Mouse (Mus musculus) intestine, postnatal 0 days (tissue): Measurements from ENCODE around the gene Lrrc4b. TPM values are rescaled to one million over a fixed set of nuclear protein-coding genes. Genes with fewer than 3 reads are reported as not detected.

Experiments
- ATAC-seq: fragments of 200-750 bp; cut with Nextera tagmentation; 2 replicates; pipeline ENCODE4 v1.8.0; 2017; ENCODE audit warnings: mild to moderate bottlenecking, moderate TSS enrichment, moderate library complexity
- H3K27ac ChIP-seq: fragments of 300-500 bp; sonication (generic); 2 replicates; pipeline ENCODE4 v1.5.1; 2014; ENCODE audit warnings: mild to moderate bottlenecking, low read depth, low read length, moderate library complexity
- H3K27me3 ChIP-seq: fragments of 300-500 bp; sonication (generic); replicated peaks from 2 replicates; pipeline ENCODE4 v1.6.1; 2014; ENCODE audit warnings: low read length, mixed read lengths; ENCODE audit not compliant: control insufficient read depth, insufficient read depth
- H3K36me3 ChIP-seq: fragments of 300-500 bp; sonication (generic); 2 replicates; pipeline ENCODE4 v1.6.1; 2014; ENCODE audit warnings: mild to moderate bottlenecking, moderate library complexity; ENCODE audit not compliant: control insufficient read depth, insufficient read depth
- H3K4me1 ChIP-seq: fragments of 300-500 bp; sonication (generic); replicated peaks from 2 replicates; pipeline ENCODE4 v1.6.1; 2014; ENCODE audit warnings: antibody characterized with exemption, low read length, mixed read lengths; ENCODE audit not compliant: control insufficient read depth, insufficient read depth
- H3K4me2 ChIP-seq: fragments of 300-500 bp; sonication (generic); replicated peaks from 2 replicates; pipeline ENCODE4 v1.6.1; 2014; ENCODE audit warnings: low read depth, mild to moderate bottlenecking, moderate library complexity
- H3K4me3 ChIP-seq: fragments of 300-500 bp; sonication (generic); 2 replicates; pipeline ENCODE4 v1.5.1; 2014; ENCODE audit warnings: low read depth, low read length
- H3K9ac ChIP-seq: fragments of 300-500 bp; sonication (generic); 2 replicates; pipeline ENCODE4 v1.6.1; 2014; ENCODE audit warnings: mild to moderate bottlenecking, low read depth, low read length
- H3K9me3 ChIP-seq: fragments of 300-500 bp; sonication (generic); 2 replicates; pipeline ENCODE4 v1.6.1; 2016; ENCODE audit warnings: mixed run types; ENCODE audit not compliant: control insufficient read depth
- CTCF ChIP-seq: sonication (generic); IDR thresholded peaks from 2 replicates; pipeline ENCODE4 v1.5.1; 2016; ENCODE audit warnings: low read depth, mild to moderate bottlenecking, control low read depth, antibody characterized with exemption, moderate library complexity
- WGBS: fragments of 180-500 bp; shearing (Covaris S2); extraction: QIAGEN DNeasy Blood & Tissue Kit; methylation state at CpG from one replicate; pipeline ENCODE4 v1.1.7; 2014; 5-methylcytosine and 5-hydroxymethylcytosine counted together
- polyA plus RNA-seq: library from polyadenylated mRNA; unstranded; fragments of >200 nt; fragmentation: Nextera tagmentation; extraction: Ambion mirVana; gene quantifications from 2 replicates; pipeline ENCODE4 v1.2.1, GENCODE M21; 2015

Gene Lrrc4b
- polyA plus RNA-seq, 1 experiment from 2014 or later, result 0.35 TPM

DNA sequence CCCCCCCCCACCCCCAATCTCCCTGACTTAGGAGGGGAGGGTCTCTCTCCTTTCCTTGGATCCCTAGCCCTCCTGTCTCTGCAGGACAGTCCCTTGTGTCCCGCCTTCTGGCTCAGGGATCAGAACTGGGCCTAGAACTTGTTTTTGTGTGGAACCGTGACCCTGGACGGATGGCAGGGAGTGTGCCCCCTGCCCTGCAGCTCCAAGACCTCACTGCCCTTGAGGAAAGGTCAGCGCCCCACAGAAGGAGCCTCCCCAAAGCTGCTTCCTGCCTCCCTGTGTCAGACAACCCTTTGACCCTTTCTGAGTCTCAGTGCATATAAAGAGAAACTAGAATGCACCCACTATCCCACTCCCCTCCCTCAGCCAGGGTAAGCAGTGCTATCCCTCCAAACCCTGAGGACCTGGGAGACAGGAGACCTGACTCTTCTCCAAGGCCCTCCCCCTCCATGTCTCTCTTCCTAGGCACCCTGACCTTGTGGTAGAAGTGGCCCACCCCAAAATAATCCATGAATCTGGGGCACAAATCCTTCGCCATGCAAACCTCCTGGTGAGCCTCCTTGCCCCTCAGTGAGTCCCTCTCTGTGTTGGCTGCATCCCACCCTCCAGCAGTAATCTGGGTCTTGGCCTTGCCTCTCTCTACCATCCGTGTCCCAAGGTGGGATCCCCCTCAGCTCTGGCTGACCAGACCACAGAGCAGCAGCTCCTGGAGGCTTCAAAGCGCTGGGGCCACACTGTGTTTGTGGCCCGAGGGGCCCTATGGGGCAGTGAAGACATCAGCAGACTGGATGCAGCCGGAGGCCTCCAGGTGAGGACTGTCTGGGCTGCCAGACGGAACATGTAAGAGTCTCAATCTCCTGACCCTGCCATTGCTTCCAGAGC, 37.4 kb downstream of the Lrrc4b start:
- ATAC-seq, result no peak
- TF ChIP-seq CTCF, result no peak
- Histone ChIP-seq H3K36me3 (no peaks in the 10 kb centered on the region; the same call in 1 of the 2 replicates), H3K4me1 (peaks cover 9% of the 10 kb centered on the region; the same call in 1 of the 2 replicates), H3K27ac (no peak overlapping the region), H3K4me3 (no peak overlapping the region), H3K9ac (no peak overlapping the region), H3K27me3 (peaks cover 35% of the 10 kb centered on the region), H3K4me2 (no peak overlapping the region), H3K9me3 (no peaks in the 10 kb centered on the region)
- WGBS, result 83% methylated on average over 10 of the region's 10 CpGs

DNA sequence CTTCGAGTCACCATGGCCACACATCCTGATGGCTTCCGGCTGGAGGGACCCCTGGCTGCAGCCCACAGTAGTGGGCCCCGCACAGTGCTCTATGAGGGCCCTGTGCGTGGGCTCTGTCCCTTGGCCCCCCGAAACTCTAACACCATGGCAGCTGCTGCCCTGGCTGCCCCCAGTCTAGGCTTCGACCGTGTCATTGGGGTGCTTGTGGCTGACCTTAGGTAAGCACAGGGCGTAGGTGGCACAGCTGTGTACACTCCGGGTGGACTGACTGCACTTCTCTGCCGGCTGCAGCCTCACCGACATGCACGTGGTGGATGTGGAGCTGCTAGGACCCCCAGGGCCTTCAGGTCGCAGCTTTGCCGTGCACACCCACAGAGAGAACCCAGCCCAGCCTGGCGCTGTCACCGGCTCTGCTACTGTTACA, 38.1 kb downstream of the Lrrc4b start:
- no peak overlapping the region for H3K9ac ChIP-seq
- no peak for TF ChIP-seq CTCF
- H3K27ac ChIP-seq, result no peak overlapping the region
- no peak overlapping the region for H3K4me2 ChIP-seq
- H3K4me3 ChIP-seq, result no peak overlapping the region
- no peaks in the 10 kb centered on the region; the same call in 1 of the 2 replicates for H3K36me3 ChIP-seq
- 84% methylated on average over 16 of the region's 16 CpGs for WGBS
- peaks cover 28% of the 10 kb centered on the region for H3K27me3 ChIP-seq
- ATAC-seq, result no peak
- H3K9me3 ChIP-seq, result no peaks in the 10 kb centered on the region
- H3K4me1 ChIP-seq, result peaks cover 9% of the 10 kb centered on the region; the same call in 1 of the 2 replicates

DNA sequence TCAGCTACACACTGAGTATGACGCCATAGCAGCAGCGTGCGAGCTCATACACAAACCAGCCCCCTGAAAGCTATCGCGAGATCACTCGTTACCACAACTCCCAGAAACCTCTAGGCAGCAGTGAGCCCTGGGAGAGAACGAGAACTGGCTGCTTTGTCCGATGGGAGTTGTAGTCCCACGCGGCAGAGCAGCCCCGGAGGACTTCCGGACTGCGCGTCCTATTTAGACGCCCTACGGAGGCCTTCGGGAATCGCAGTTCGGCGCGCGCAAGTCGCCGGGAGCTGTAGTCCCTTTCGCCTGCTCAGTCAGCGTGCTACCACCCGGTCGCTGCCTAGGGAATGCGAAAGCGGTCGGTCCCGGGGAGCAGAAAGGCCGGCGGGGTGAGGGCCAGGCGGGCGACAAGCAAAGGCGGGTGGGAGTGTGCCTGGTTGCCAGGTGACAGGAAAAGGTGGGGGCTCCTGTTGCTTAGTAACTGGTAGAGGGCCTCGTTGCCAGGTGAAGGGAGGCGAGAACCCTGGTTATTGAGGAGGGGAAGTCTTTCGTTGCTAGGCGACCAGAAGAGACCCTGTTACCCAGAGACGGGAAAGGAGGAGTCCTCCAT, 39.1 kb downstream of the Lrrc4b start, which contains the start of gene Josd2:
Josd2 (plus strand) TSS at position 170 of the 601 bp plus-strand sequence.
- H3K4me2 ChIP-seq, result peak within 1 kb of the TSS; percentile 75
- peaks cover 18% of the 10 kb centered on the region for H3K27me3 ChIP-seq
- ATAC-seq, result peak; percentile 98
- H3K9ac ChIP-seq, result peak within 1 kb of the TSS; percentile 60
- no peaks in the 10 kb centered on the region for H3K9me3 ChIP-seq
- H3K4me1 ChIP-seq, result peaks cover 9% of the 10 kb centered on the region; the same call in 1 of the 2 replicates
- WGBS, result under 1% methylated on average over 42 of the region's 42 CpGs
- 0 out of 2 replicates have a peak, but pooled peaks have one; percentile 1 for TF ChIP-seq CTCF
- no peak within 1 kb of the TSS for H3K27ac ChIP-seq
- peak within 1 kb of the TSS; percentile 63 for H3K4me3 ChIP-seq
- no peaks in the 10 kb centered on the region; the same call in 1 of the 2 replicates for H3K36me3 ChIP-seq

DNA sequence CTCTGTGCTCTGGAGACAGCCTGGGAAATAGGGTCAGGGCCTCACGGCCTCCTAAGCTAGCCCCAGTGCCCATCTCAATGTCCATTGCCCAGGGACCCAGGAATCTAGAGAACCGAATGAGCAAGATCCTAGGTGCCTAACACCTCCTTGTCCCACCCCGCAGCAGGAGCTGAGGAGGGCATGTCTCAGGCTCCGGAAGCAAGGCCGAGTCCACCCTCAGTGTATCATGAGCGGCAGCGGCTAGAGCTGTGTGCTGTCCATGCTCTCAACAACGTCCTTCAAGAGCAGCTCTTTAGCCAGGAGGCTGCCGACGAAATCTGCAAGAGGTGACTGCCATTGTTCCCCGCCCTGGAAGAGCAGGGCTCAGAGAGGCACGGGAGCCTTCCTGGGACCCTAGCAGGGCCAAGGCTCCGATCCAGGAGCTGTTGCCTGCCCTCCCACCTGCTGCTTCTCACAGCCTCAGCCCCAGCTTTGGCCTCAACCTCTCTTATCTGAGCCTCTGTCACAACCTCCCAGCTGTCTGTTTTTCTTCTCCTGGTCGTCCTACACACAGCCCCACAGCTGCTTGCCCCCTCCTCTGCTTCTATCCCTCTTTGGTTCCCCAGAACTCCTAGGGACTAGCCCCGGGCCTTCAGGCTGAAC, 39.9 kb downstream of the Lrrc4b start:
- no peak for TF ChIP-seq CTCF
- no peaks in the 10 kb centered on the region; the same call in 1 of the 2 replicates for H3K36me3 ChIP-seq
- H3K27me3 ChIP-seq, result peaks cover 10% of the 10 kb centered on the region
- no peak overlapping the region for H3K27ac ChIP-seq
- ATAC-seq, result no peak
- peak overlapping the region; percentile 60 for H3K9ac ChIP-seq
- peak overlapping the region; percentile 75 for H3K4me2 ChIP-seq
- H3K4me1 ChIP-seq, result peaks cover 12% of the 10 kb centered on the region; the same call in 1 of the 2 replicates
- peak overlapping the region; percentile 63 for H3K4me3 ChIP-seq
- no peaks in the 10 kb centered on the region for H3K9me3 ChIP-seq
- WGBS, result 61% methylated on average over 15 of the region's 15 CpGs

DNA sequence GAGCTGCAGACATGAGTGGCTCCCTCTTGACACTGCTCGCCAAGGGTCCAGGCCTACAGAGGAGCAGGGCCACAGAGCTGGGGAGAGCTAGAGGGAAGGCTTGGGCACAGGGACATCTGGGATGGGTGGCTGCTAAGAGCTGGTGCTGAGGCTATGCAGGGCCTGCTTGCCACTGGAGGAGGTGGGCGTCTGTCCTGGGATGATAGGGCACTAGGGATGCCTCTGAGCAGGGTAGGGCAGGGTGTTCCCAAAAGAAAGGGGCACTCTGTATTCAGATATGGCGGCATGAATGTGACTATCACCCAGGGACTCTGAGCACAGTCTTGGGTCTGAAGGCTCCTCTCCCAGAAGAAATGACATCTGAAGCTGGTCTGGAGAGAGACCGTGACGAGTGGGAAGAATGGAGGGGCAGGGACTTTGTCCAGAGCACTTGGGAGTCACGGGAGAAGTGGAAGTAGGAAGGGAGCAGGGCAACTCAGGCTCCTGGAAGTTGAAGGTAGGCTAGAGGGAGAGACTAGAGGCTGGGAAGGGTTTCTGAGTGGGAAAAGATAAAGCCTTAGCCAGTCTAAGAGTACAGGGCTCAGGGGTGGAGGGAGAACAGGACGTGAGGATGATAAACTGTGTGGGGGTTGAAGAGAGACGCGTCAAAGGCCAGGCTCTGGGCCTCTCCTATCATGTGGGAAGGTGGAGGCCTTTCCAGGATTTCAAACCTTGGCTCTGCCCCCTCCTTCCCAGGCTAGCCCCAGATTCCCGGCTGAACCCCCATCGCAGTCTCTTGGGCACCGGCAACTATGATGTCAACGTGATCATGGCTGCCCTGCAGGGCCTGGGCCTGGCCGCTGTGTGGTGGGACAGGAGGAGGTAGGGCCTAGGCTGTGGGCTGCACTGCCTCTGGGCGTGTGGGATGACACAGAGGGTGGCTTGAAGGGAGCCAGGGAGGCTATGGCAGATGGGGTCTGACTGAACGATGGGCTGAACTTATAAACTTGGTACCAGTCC, 41.2 kb downstream of the Lrrc4b start:
- no peaks in the 10 kb centered on the region; the same call in 1 of the 2 replicates for H3K36me3 ChIP-seq
- no peak for ATAC-seq
- H3K4me2 ChIP-seq, result no peak overlapping the region
- no peak overlapping the region for H3K27ac ChIP-seq
- no peaks in the 10 kb centered on the region for H3K9me3 ChIP-seq
- WGBS, result 92% methylated on average over 16 of the region's 16 CpGs
- no peak overlapping the region for H3K4me3 ChIP-seq
- no peak for TF ChIP-seq CTCF
- H3K4me1 ChIP-seq, result peaks cover 12% of the 10 kb centered on the region; the same call in 1 of the 2 replicates
- H3K9ac ChIP-seq, result no peak overlapping the region
- no peaks in the 10 kb centered on the region for H3K27me3 ChIP-seq
